ENCODE assay signal across 17 mouse cellular contexts in genomic region chr9:63360410-63360809, GRCm38 (mm10). TPM values are rescaled to one million over a fixed set of nuclear protein-coding genes. Genes with fewer than 3 reads are reported as not detected.
A peak's percentile ranks its signal among the peaks of the same experiment; 100 is the strongest.
DNase-seq lines count a peak whose midpoint lies in the region; ATAC-seq and TF ChIP-seq lines count a peak whose summit lies in the region.
"Had no signal": no experiment of that assay in that cellular context is flagged by ENCODE, and none has a peak within 500 bp of the region (broad histone marks: within the 10 kb centered on the region; RNA-seq: fewer than 3 reads in every experiment).

No protein-coding gene starts in this region.

- H3K9me3 ChIP-seq in hindbrain, postnatal 0 days (ENCODE audit: low read length) = no peaks in the 10 kb centered on the region
- no peaks in the 10 kb centered on the region for H3K9me3 ChIP-seq in hindbrain, embryonic 12.5 days (replicated peaks)
- no peaks in the 10 kb centered on the region for H3K9me3 ChIP-seq in megakaryocyte, embryonic 14.5 days
- H3K9me3 ChIP-seq in stomach, postnatal 0 days (ENCODE audit: control insufficient read depth, low read length) = no peaks in the 10 kb centered on the region
- no peaks in the 10 kb centered on the region for H3K9me3 ChIP-seq in liver, embryonic 12.5 days (replicated peaks)
- H3K9me3 ChIP-seq: forebrain, embryonic 15.5 days; hindbrain, embryonic 13.5 days; limb, embryonic 12.5 days; neural tube, embryonic 13.5 days had no signal

- H3K27ac ChIP-seq in hindbrain, postnatal 0 days = no peak overlapping the region
- no peak overlapping the region for H3K27ac ChIP-seq in hindbrain, embryonic 12.5 days
- no peak overlapping the region for H3K27ac ChIP-seq in stomach, postnatal 0 days (replicated peaks)
- no peak overlapping the region for H3K27ac ChIP-seq in liver, embryonic 12.5 days
- H3K27ac ChIP-seq: forebrain, embryonic 15.5 days; hindbrain, embryonic 13.5 days; limb, embryonic 12.5 days; neural tube, embryonic 13.5 days had no signal

- no peaks in the 10 kb centered on the region for H3K27me3 ChIP-seq in hindbrain, postnatal 0 days (ENCODE audit: insufficient read depth, low read length)
- no peaks in the 10 kb centered on the region for H3K27me3 ChIP-seq in hindbrain, embryonic 12.5 days
- no peaks in the 10 kb centered on the region for H3K27me3 ChIP-seq in megakaryocyte, embryonic 14.5 days (replicated peaks)
- no peaks in the 10 kb centered on the region for H3K27me3 ChIP-seq in stomach, postnatal 0 days (ENCODE audit: control insufficient read depth, insufficient read depth, low read length)
- no peaks in the 10 kb centered on the region for H3K27me3 ChIP-seq in liver, embryonic 12.5 days (replicated peaks)
- H3K27me3 ChIP-seq: forebrain, embryonic 15.5 days; hindbrain, embryonic 13.5 days; limb, embryonic 12.5 days; neural tube, embryonic 13.5 days had no signal

- H3K9ac ChIP-seq in hindbrain, postnatal 0 days (replicated peaks; ENCODE audit: low read length) = no peak overlapping the region
- no peak overlapping the region for H3K9ac ChIP-seq in hindbrain, embryonic 12.5 days
- H3K9ac ChIP-seq in stomach, postnatal 0 days (ENCODE audit: low read length) = no peak overlapping the region
- H3K9ac ChIP-seq in liver, embryonic 12.5 days = no peak overlapping the region
- H3K9ac ChIP-seq: forebrain, embryonic 15.5 days; hindbrain, embryonic 13.5 days; limb, embryonic 12.5 days; liver, postnatal 0 days; neural tube, embryonic 13.5 days had no signal

- H3K36me3 ChIP-seq in hindbrain, postnatal 0 days (ENCODE audit: insufficient read depth, low read length) = no peaks in the 10 kb centered on the region
- H3K36me3 ChIP-seq in hindbrain, embryonic 12.5 days = peaks cover 6% of the 10 kb centered on the region
- H3K36me3 ChIP-seq in megakaryocyte, embryonic 14.5 days (replicated peaks; ENCODE audit: low read length) = peaks cover 64% of the 10 kb centered on the region
- H3K36me3 ChIP-seq in stomach, postnatal 0 days (ENCODE audit: control insufficient read depth, insufficient read depth, low read length) = no peaks in the 10 kb centered on the region; the same call in 1 of the 2 replicates
- peaks cover 23% of the 10 kb centered on the region for H3K36me3 ChIP-seq in liver, embryonic 12.5 days

- 57% methylated on average over 3 of the region's 3 CpGs for WGBS in hindbrain, postnatal 0 days
- 47% methylated on average over 3 of the region's 3 CpGs for WGBS in hindbrain, embryonic 12.5 days
- WGBS in stomach, postnatal 0 days = 56% methylated on average over 3 of the region's 3 CpGs
- 58% methylated on average over 3 of the region's 3 CpGs for WGBS in liver, embryonic 12.5 days (ENCODE audit: insufficient replicate concordance)

- DNase-seq in embryo, embryonic 11 days = peak; percentile 15
- no peak for DNase-seq in embryo, embryonic 10.5 days (ENCODE audit: low spot score)
- DNase-seq in hindbrain, postnatal 0 days (ENCODE audit: low spot score) = peak; percentile 23
- DNase-seq in stomach, postnatal 0 days (ENCODE audit: low spot score) = no peak
- DNase-seq: cerebellum, adult 18-20 months; gastrocnemius, postnatal 25 days; kidney, adult 11 months; kidney, postnatal 36 days; liver, postnatal 0 days had no signal

- no peak for ATAC-seq in hindbrain, postnatal 0 days
- no peak for ATAC-seq in hindbrain, embryonic 12.5 days (ENCODE audit: low FRiP score)
- ATAC-seq in megakaryocyte, adult 5-6 weeks (ENCODE audit: poor library complexity, severe bottlenecking) = no peak
- no peak for ATAC-seq in stomach, postnatal 0 days (ENCODE audit: low FRiP score, low TSS enrichment)
- no peak for ATAC-seq in liver, embryonic 12.5 days
- ATAC-seq: forebrain, embryonic 15.5 days; liver, postnatal 0 days had no signal

- no peak for TF ChIP-seq EP300 in stomach, postnatal 0 days (optimal IDR thresholded peaks at IDR 0.05)

- no peaks in the 10 kb centered on the region for H3K4me1 ChIP-seq in hindbrain, postnatal 0 days (ENCODE audit: insufficient read depth, low read length)
- peaks cover 6% of the 10 kb centered on the region; the same call in 1 of the 2 replicates for H3K4me1 ChIP-seq in hindbrain, embryonic 12.5 days
- H3K4me1 ChIP-seq in megakaryocyte, embryonic 14.5 days = peaks cover 38% of the 10 kb centered on the region
- H3K4me1 ChIP-seq in stomach, postnatal 0 days (replicated peaks; ENCODE audit: control insufficient read depth, insufficient read depth) = no peaks in the 10 kb centered on the region
- 0 out of 2 replicates have a peak, but pooled peaks cover 5% of the 10 kb centered on the region for H3K4me1 ChIP-seq in liver, embryonic 12.5 days
- H3K4me1 ChIP-seq: forebrain, embryonic 15.5 days; limb, embryonic 12.5 days had no signal

- TF ChIP-seq CTCF in hindbrain, postnatal 0 days (IDR thresholded peaks at IDR 0.05; ENCODE audit: low read depth) = peak; percentile 53
- TF ChIP-seq CTCF in stomach, postnatal 0 days (IDR thresholded peaks at IDR 0.05; ENCODE audit: low read depth) = peak; percentile 48

- H3K4me2 ChIP-seq in hindbrain, postnatal 0 days (ENCODE audit: low read depth, low read length) = no peak overlapping the region
- no peak overlapping the region for H3K4me2 ChIP-seq in hindbrain, embryonic 12.5 days (replicated peaks)
- no peak overlapping the region for H3K4me2 ChIP-seq in stomach, postnatal 0 days (replicated peaks; ENCODE audit: low read depth)
- H3K4me2 ChIP-seq in liver, embryonic 12.5 days = no peak overlapping the region
- H3K4me2 ChIP-seq: forebrain, embryonic 15.5 days; hindbrain, embryonic 13.5 days; limb, embryonic 12.5 days; neural tube, embryonic 13.5 days had no signal

- no peak overlapping the region for H3K4me3 ChIP-seq in hindbrain, postnatal 0 days (ENCODE audit: low read length)
- H3K4me3 ChIP-seq in hindbrain, embryonic 12.5 days = no peak overlapping the region
- H3K4me3 ChIP-seq in megakaryocyte, embryonic 14.5 days (replicated peaks) = peak overlapping the region; percentile 29
- no peak overlapping the region for H3K4me3 ChIP-seq in stomach, postnatal 0 days (ENCODE audit: low read depth, low read length)
- no peak overlapping the region for H3K4me3 ChIP-seq in liver, embryonic 12.5 days
- H3K4me3 ChIP-seq: forebrain, embryonic 15.5 days; hindbrain, embryonic 13.5 days; limb, embryonic 12.5 days; neural tube, embryonic 13.5 days had no signal

RNA-seq across cellular contexts. Expression of gene Map2k5, which starts 17.3 kb away (rescaled TPM):
- total RNA-seq in hindbrain, postnatal 0 days (2014; rRNA removed) = 19.6 and 22.4 TPM in 2 replicates
- polyA plus RNA-seq in hindbrain, postnatal 0 days (2015; fragmentation: Nextera tagmentation; extraction: Ambion mirVana) = 31.2 and 33.1 TPM in 2 replicates
- polyA plus RNA-seq in hindbrain, embryonic 12.5 days (2016; fragmentation: Nextera tagmentation; extraction: Ambion mirVana) = 42.0 and 43.0 TPM in 2 replicates
- 31.6 and 47.6 TPM in 2 replicates for polyA plus RNA-seq in megakaryocyte, embryonic 14.5 days (2012; ENCODE audit: insufficient read depth, low replicate concordance)
- 15.9 and 18.8 TPM in 2 replicates for total RNA-seq in megakaryocyte, adult 5-6 weeks (2015)
- 10.4 and 16.9 TPM in 2 replicates for total RNA-seq in megakaryocyte, adult 5-6 weeks (2017)
- 14.9 and 15.1 TPM in 2 replicates for polyA plus RNA-seq in stomach, postnatal 0 days (2015; fragmentation: Nextera tagmentation; extraction: Ambion mirVana)
- 15.7 and 16.7 TPM in 2 replicates for polyA plus RNA-seq in liver, embryonic 12.5 days (2016; fragmentation: Nextera tagmentation; extraction: Ambion mirVana)

RNA-seq across cellular contexts. Expression of gene 2300009A05Rik, which starts 38.6 kb away (rescaled TPM):
- 44.4 and 52.2 TPM in 2 replicates for total RNA-seq in hindbrain, postnatal 0 days (2014; rRNA removed)
- polyA plus RNA-seq in hindbrain, postnatal 0 days (2015; fragmentation: Nextera tagmentation; extraction: Ambion mirVana) = 89.7 and 94.7 TPM in 2 replicates
- polyA plus RNA-seq in hindbrain, embryonic 12.5 days (2016; fragmentation: Nextera tagmentation; extraction: Ambion mirVana) = 45.3 and 53.1 TPM in 2 replicates
- polyA plus RNA-seq in megakaryocyte, embryonic 14.5 days (2012; ENCODE audit: insufficient read depth, low replicate concordance) = 54.9 and 58.0 TPM in 2 replicates
- 13.5 and 19.0 TPM in 2 replicates for total RNA-seq in megakaryocyte, adult 5-6 weeks (2015)
- total RNA-seq in megakaryocyte, adult 5-6 weeks (2017) = 3.1 and 6.2 TPM in 2 replicates
- 55.2 and 60.1 TPM in 2 replicates for polyA plus RNA-seq in stomach, postnatal 0 days (2015; fragmentation: Nextera tagmentation; extraction: Ambion mirVana)
- polyA plus RNA-seq in liver, embryonic 12.5 days (2016; fragmentation: Nextera tagmentation; extraction: Ambion mirVana) = 33.9 and 34.3 TPM in 2 replicates

Comparison
In these comparisons a context has a peak if more than half of its experiments do, and no peak if none do; other contexts are left out.
1. DNase-seq: peak in embryo, embryonic 11 days (single experiment) and hindbrain, postnatal 0 days (single experiment); none in embryo, embryonic 10.5 days (single experiment) and stomach, postnatal 0 days (single experiment).